20 mouse cellular contexts compared by ENCODE assay signal in the genomic region with DNA sequence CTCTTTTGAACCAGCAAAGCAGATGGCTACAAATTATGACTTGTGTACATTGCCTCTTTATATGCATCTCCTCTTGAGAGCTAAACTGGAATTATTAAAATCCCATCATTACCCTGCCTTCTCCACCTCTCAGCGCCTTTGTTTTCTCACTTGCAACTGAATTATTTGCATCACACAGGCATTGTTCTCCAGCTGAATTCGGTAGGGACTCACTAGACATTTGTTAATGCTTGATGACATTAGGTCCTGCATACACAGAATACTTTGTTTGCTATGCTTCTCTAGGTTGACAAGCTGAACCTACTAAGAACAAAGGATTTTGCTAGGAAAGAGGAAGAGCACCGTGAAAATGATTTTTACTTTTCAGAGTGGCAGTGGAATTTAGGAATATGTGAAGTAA.
DNase-seq lines count a peak whose midpoint lies in the region; ATAC-seq and TF ChIP-seq lines count a peak whose summit lies in the region.
"Had no signal": no experiment of that assay in that cellular context is flagged by ENCODE, and none has a peak within 500 bp of the region (broad histone marks: within the 10 kb centered on the region; RNA-seq: fewer than 3 reads in every experiment).

No protein-coding gene starts in this region.

- no peak overlapping the region for H3K9ac ChIP-seq in hindbrain, embryonic 16.5 days (ENCODE audit: low read depth, low read length)
- H3K9ac ChIP-seq in hindbrain, embryonic 12.5 days: no peak overlapping the region
- no peak overlapping the region for H3K9ac ChIP-seq in midbrain, embryonic 14.5 days (replicated peaks; ENCODE audit: low read length)
- H3K9ac ChIP-seq in heart, adult 2 months (ENCODE audit: low read depth, low read length): no peak overlapping the region
- H3K9ac ChIP-seq: embryonic facial prominence, embryonic 12.5 days; liver, embryonic 14.5 days; stomach, embryonic 15.5 days had no signal

- no peak for TF ChIP-seq EP300 in heart, adult 2 months (IDR thresholded peaks at IDR 0.05; ENCODE audit: insufficient read depth, low read depth, low read length)

- TF ChIP-seq POLR2A in heart, adult 2 months (IDR thresholded peaks at IDR 0.05; ENCODE audit: insufficient read depth, low read depth, low read length): no peak

- TF ChIP-seq CTCF in heart, adult 2 months (IDR thresholded peaks at IDR 0.05): no peak

- H3K27ac ChIP-seq in hindbrain, embryonic 10.5 days: 0 out of 2 replicates have a peak overlapping the region, but pooled peaks have one; percentile 50
- H3K27ac ChIP-seq in hindbrain, embryonic 16.5 days (ENCODE audit: low read depth, low read length): no peak overlapping the region
- 0 out of 2 replicates have a peak overlapping the region, but pooled peaks have one; percentile 12 for H3K27ac ChIP-seq in hindbrain, embryonic 12.5 days
- peak overlapping the region; percentile 53 for H3K27ac ChIP-seq in midbrain, embryonic 14.5 days (replicated peaks; ENCODE audit: low read depth, low read length)
- H3K27ac ChIP-seq in heart, adult 2 months: no peak overlapping the region
- H3K27ac ChIP-seq: embryonic facial prominence, embryonic 12.5 days; liver, embryonic 14.5 days; stomach, embryonic 15.5 days had no signal

- H3K4me1 ChIP-seq in hindbrain, embryonic 10.5 days (replicated peaks): peaks cover 12% of the 10 kb centered on the region; the same call in 1 of the 2 replicates
- peaks cover 5% of the 10 kb centered on the region; the same call in 1 of the 2 replicates for H3K4me1 ChIP-seq in hindbrain, embryonic 16.5 days (ENCODE audit: control insufficient read depth, insufficient read depth, low read depth, low read length)
- peaks cover 4% of the 10 kb centered on the region; the same call in 1 of the 2 replicates for H3K4me1 ChIP-seq in hindbrain, embryonic 12.5 days
- H3K4me1 ChIP-seq in midbrain, embryonic 14.5 days (ENCODE audit: control insufficient read depth, insufficient read depth, low read length): 0 out of 2 replicates have a peak, but pooled peaks cover 9% of the 10 kb centered on the region
- no peaks in the 10 kb centered on the region for H3K4me1 ChIP-seq in heart, adult 2 months (ENCODE audit: control insufficient read depth, insufficient read depth, low read length)
- H3K4me1 ChIP-seq: embryonic facial prominence, embryonic 12.5 days; megakaryocyte, embryonic 14.5 days; stomach, embryonic 15.5 days had no signal

- H3K9me3 ChIP-seq in hindbrain, embryonic 10.5 days: no peaks in the 10 kb centered on the region
- no peaks in the 10 kb centered on the region for H3K9me3 ChIP-seq in hindbrain, embryonic 16.5 days (ENCODE audit: control insufficient read depth, low read length)
- H3K9me3 ChIP-seq in hindbrain, embryonic 12.5 days (replicated peaks): no peaks in the 10 kb centered on the region
- H3K9me3 ChIP-seq in midbrain, embryonic 14.5 days (ENCODE audit: control insufficient read depth, low read length): no peaks in the 10 kb centered on the region
- H3K9me3 ChIP-seq: embryonic facial prominence, embryonic 12.5 days; megakaryocyte, embryonic 14.5 days; stomach, embryonic 15.5 days had no signal

- WGBS in hindbrain, embryonic 10.5 days: 33% methylated on average over 3 of the region's 3 CpGs
- 15% methylated on average over 3 of the region's 3 CpGs for WGBS in hindbrain, embryonic 16.5 days
- 27% methylated on average over 3 of the region's 3 CpGs for WGBS in hindbrain, embryonic 12.5 days
- 4% methylated on average over 3 of the region's 3 CpGs for WGBS in midbrain, embryonic 14.5 days
- 59% methylated on average over 3 of the region's 3 CpGs for WGBS in heart, adult 2 months

- no peak for DNase-seq in hindbrain, embryonic 10.5 days (ENCODE audit: low spot score)
- peak; percentile 51 for DNase-seq in midbrain, embryonic 14.5 days
- DNase-seq in left cerebral cortex, adult 8-10 months (ENCODE audit: low spot score in 2 of 2): no peak
- no peak for DNase-seq in heart, adult 2 months
- no peak for DNase-seq in spleen, postnatal 14 days (ENCODE audit: low spot score in 2 of 2)
- DNase-seq: adrenal gland, postnatal 36 days; gastrocnemius, postnatal 10 days; heart, postnatal 36 days; kidney, adult 11 months; kidney, postnatal 14 days; lung, postnatal 10 days; thymus, postnatal 14 days had no signal

- no peak overlapping the region for H3K4me3 ChIP-seq in hindbrain, embryonic 10.5 days
- no peak overlapping the region for H3K4me3 ChIP-seq in hindbrain, embryonic 16.5 days (ENCODE audit: low read length)
- H3K4me3 ChIP-seq in hindbrain, embryonic 12.5 days: no peak overlapping the region
- no peak overlapping the region for H3K4me3 ChIP-seq in midbrain, embryonic 14.5 days (replicated peaks; ENCODE audit: low read depth, low read length)
- H3K4me3 ChIP-seq in heart, adult 2 months: no peak overlapping the region
- H3K4me3 ChIP-seq: embryonic facial prominence, embryonic 12.5 days; megakaryocyte, embryonic 14.5 days; stomach, embryonic 15.5 days had no signal

- intact Hi-C loops in heart, adult 2 months (cut with DNase I): no loop called here

- ATAC-seq in hindbrain, embryonic 16.5 days: no peak
- peak; percentile 67 for ATAC-seq in hindbrain, embryonic 12.5 days (ENCODE audit: low FRiP score)
- ATAC-seq in midbrain, embryonic 14.5 days (ENCODE audit: low FRiP score, low TSS enrichment): 0 out of 2 replicates have a peak, but pooled peaks have one; percentile 17
- ATAC-seq: Patski had no signal

- no peak overlapping the region for H3K4me2 ChIP-seq in hindbrain, embryonic 16.5 days (ENCODE audit: low read length)
- no peak overlapping the region for H3K4me2 ChIP-seq in hindbrain, embryonic 12.5 days (replicated peaks)
- no peak overlapping the region for H3K4me2 ChIP-seq in midbrain, embryonic 14.5 days (ENCODE audit: low read length)
- H3K4me2 ChIP-seq: embryonic facial prominence, embryonic 12.5 days; heart, embryonic 11.5 days; stomach, embryonic 15.5 days had no signal

- no peaks in the 10 kb centered on the region for H3K36me3 ChIP-seq in hindbrain, embryonic 10.5 days
- H3K36me3 ChIP-seq in hindbrain, embryonic 16.5 days (ENCODE audit: control insufficient read depth, insufficient read depth, low read length): no peaks in the 10 kb centered on the region
- H3K36me3 ChIP-seq in hindbrain, embryonic 12.5 days: no peaks in the 10 kb centered on the region
- H3K36me3 ChIP-seq in midbrain, embryonic 14.5 days (ENCODE audit: control insufficient read depth, insufficient read depth, low read length): no peaks in the 10 kb centered on the region
- no peaks in the 10 kb centered on the region for H3K36me3 ChIP-seq in heart, adult 2 months (ENCODE audit: control insufficient read depth, insufficient read depth, low read length)
- H3K36me3 ChIP-seq: embryonic facial prominence, embryonic 12.5 days; stomach, embryonic 15.5 days had no signal

- H3K79me2 ChIP-seq in heart, adult 2 months (replicated peaks; ENCODE audit: control insufficient read depth, insufficient read depth, low read length): no peaks in the 10 kb centered on the region

- no peaks in the 10 kb centered on the region for H3K27me3 ChIP-seq in hindbrain, embryonic 10.5 days (ENCODE audit: insufficient read depth, poor library complexity, severe bottlenecking)
- no peaks in the 10 kb centered on the region for H3K27me3 ChIP-seq in hindbrain, embryonic 16.5 days (replicated peaks; ENCODE audit: control insufficient read depth, insufficient read depth, low read length)
- no peaks in the 10 kb centered on the region for H3K27me3 ChIP-seq in hindbrain, embryonic 12.5 days
- H3K27me3 ChIP-seq in midbrain, embryonic 14.5 days (ENCODE audit: control insufficient read depth, insufficient read depth, low read length): no peaks in the 10 kb centered on the region
- H3K27me3 ChIP-seq in heart, adult 2 months (ENCODE audit: control insufficient read depth, insufficient read depth, low read length): no peaks in the 10 kb centered on the region
- H3K27me3 ChIP-seq: embryonic facial prominence, embryonic 12.5 days; megakaryocyte, embryonic 14.5 days; Patski; stomach, embryonic 15.5 days had no signal

Comparison
In these comparisons a context has a peak if more than half of its experiments do, and no peak if none do; other contexts are left out.
1. H3K27ac ChIP-seq: peak in hindbrain, embryonic 10.5 days (single experiment), hindbrain, embryonic 12.5 days (single experiment) and midbrain, embryonic 14.5 days (single experiment); none in hindbrain, embryonic 16.5 days (single experiment) and heart, adult 2 months (single experiment).